Mouse (Mus musculus) left cerebral cortex, adult 8-10 months (tissue): Measurements from ENCODE around the gene Frmd4a. TPM values are rescaled to one million over a fixed set of nuclear protein-coding genes. Genes with fewer than 3 reads are reported as not detected.
A peak's percentile ranks its signal among the peaks of the same experiment; 100 is the strongest.

ENCODE experiments used
- DNase-seq, 2 experiments: peaks; one replicate each; pipeline ENCODE4 v3.0.0; 2022; ENCODE audit warnings: low spot score in 2 of 2
- total RNA-seq, 4 experiments: library from RNA; stranded (reverse); gene quantifications; 2 replicates each; pipeline ENCODE4 v1.2.4; 2022

Gene Frmd4a
- total RNA-seq, 4 experiments from 2014 or later, result 49.9 to 53.7 (median 53.6) TPM

- DNase-seq, result no peak
These were observed 113.7 kb downstream of the Frmd4a start for GRCm38 (mm10) chr2:4131216-4131615.

GRCm38 (mm10) chr2:4137493-4137892 is 120.0 kb downstream of the Frmd4a start:
- no peak for DNase-seq

GRCm38 (mm10) chr2:4142221-4142950 is 124.9 kb downstream of the Frmd4a start:
- DNase-seq, result no peak

GRCm38 (mm10) chr2:4144424-4144823 is 126.9 kb downstream of the Frmd4a start:
- no peak for DNase-seq

GRCm38 (mm10) chr2:4152521-4153040 is 135.1 kb downstream of the Frmd4a start:
- peak; percentile 15 for DNase-seq

GRCm38 (mm10) chr2:4153131-4153631 is 135.7 kb downstream of the Frmd4a start:
- peak; percentile 16 to 22 for DNase-seq

- DNase-seq, result no peak
These were observed 136.6 kb downstream of the Frmd4a start for GRCm38 (mm10) chr2:4154036-4154653.

GRCm38 (mm10) chr2:4154654-4155047 is 137.1 kb downstream of the Frmd4a start:
- no peak for DNase-seq

- no peak for DNase-seq
These were observed 137.9 kb downstream of the Frmd4a start for GRCm38 (mm10) chr2:4155406-4155805.

- no peak for DNase-seq
These were observed 139.0 kb downstream of the Frmd4a start for GRCm38 (mm10) chr2:4156511-4156910.

- no peak for DNase-seq
These were observed 139.9 kb downstream of the Frmd4a start for GRCm38 (mm10) chr2:4157396-4157795.

GRCm38 (mm10) chr2:4159574-4160203 is 142.2 kb downstream of the Frmd4a start:
- no peak for DNase-seq

GRCm38 (mm10) chr2:4166191-4166590 is 148.7 kb downstream of the Frmd4a start:
- no peak for DNase-seq

- no peak for DNase-seq
These were observed 149.6 kb downstream of the Frmd4a start for GRCm38 (mm10) chr2:4167131-4167530.

- no peak for DNase-seq
These were observed 152.2 kb downstream of the Frmd4a start for GRCm38 (mm10) chr2:4169726-4170125.

GRCm38 (mm10) chr2:4170189-4170588 is 152.7 kb downstream of the Frmd4a start:
- DNase-seq, result no peak

- DNase-seq, result no peak
These were observed 167.5 kb downstream of the Frmd4a start for GRCm38 (mm10) chr2:4184991-4185390.

- no peak for DNase-seq
These were observed 170.0 kb downstream of the Frmd4a start for GRCm38 (mm10) chr2:4187521-4187920.

GRCm38 (mm10) chr2:4188303-4188702 is 170.8 kb downstream of the Frmd4a start:
- no peak for DNase-seq

GRCm38 (mm10) chr2:4190345-4190744 is 172.8 kb downstream of the Frmd4a start:
- DNase-seq, result no peak

- no peak for DNase-seq
These were observed 173.5 kb downstream of the Frmd4a start for GRCm38 (mm10) chr2:4190995-4191394.

GRCm38 (mm10) chr2:4193206-4193605 is 175.7 kb downstream of the Frmd4a start:
- DNase-seq, result no peak
